Mouse (Mus musculus) liver, embryonic 14.5 days (tissue): Measurements from ENCODE around the gene Tm9sf3. TPM values are rescaled to one million over a fixed set of nuclear protein-coding genes. Genes with fewer than 3 reads are reported as not detected.

Experiments
- ATAC-seq: fragments of 200-750 bp; cut with Nextera tagmentation; 2 replicates; pipeline ENCODE4 v1.8.0; 2017; ENCODE audit warnings: moderate number of reproducible peaks, mild to moderate bottlenecking, moderate library complexity; ENCODE audit not compliant: insufficient read depth
- DNase-seq, 3 experiments: peaks; one replicate each; pipeline ENCODE4 v3.0.0-alpha.2; 2012 to 2013; ENCODE audit warnings: low read depth in 3 of 3, low spot score in 3 of 3
- H3K27ac ChIP-seq: fragments of 300-500 bp; sonication (generic); 2 replicates; pipeline ENCODE4 v1.5.1; 2014; ENCODE audit warnings: moderate library complexity, mild to moderate bottlenecking, control low read depth, inconsistent platforms
- H3K27me3 ChIP-seq: fragments of 300-500 bp; sonication (generic); 2 replicates; pipeline ENCODE4 v1.6.1; 2014; ENCODE audit warnings: mild to moderate bottlenecking, low read length, moderate library complexity; ENCODE audit not compliant: control insufficient read depth, insufficient read depth
- H3K36me3 ChIP-seq: fragments of 300-500 bp; sonication (generic); replicated peaks from 2 replicates; pipeline ENCODE4 v1.6.1; 2014; ENCODE audit warnings: low read depth; ENCODE audit not compliant: control insufficient read depth, insufficient read depth
- H3K4me1 ChIP-seq, 2 experiments: fragments of 200-500 bp in 1 of 2; fragments of 300-500 bp in 1 of 2; sonication (generic) in 1 of 2; replicated peaks; 2 replicates each; pipeline ENCODE4 v1.6.1; 2012 to 2014; ENCODE audit warnings: antibody characterized with exemption in 1 of 2, inconsistent platforms in 1 of 2, low read length in 1 of 2; ENCODE audit not compliant: control insufficient read depth in 2 of 2, insufficient read depth in 2 of 2
- H3K4me2 ChIP-seq: fragments of 300-500 bp; sonication (generic); 2 replicates; pipeline ENCODE4 v1.6.1; 2014; ENCODE audit warnings: low read depth, mild to moderate bottlenecking, control low read depth, moderate library complexity
- H3K4me3 ChIP-seq, 2 experiments: fragments of 200-500 bp in 1 of 2; fragments of 300-500 bp in 1 of 2; sonication (generic) in 1 of 2; 2 replicates each; pipeline ENCODE4 v1.5.1; 2012 to 2014; ENCODE audit warnings: low read depth in 2 of 2, low read length in 2 of 2, mild to moderate bottlenecking in 2 of 2, control low read depth in 1 of 2, inconsistent platforms in 1 of 2, moderate library complexity in 1 of 2; ENCODE audit not compliant: insufficient read depth in 1 of 2
- H3K9ac ChIP-seq: fragments of 300-500 bp; sonication (generic); replicated peaks from 2 replicates; pipeline ENCODE4 v1.6.1; 2014; ENCODE audit warnings: mild to moderate bottlenecking, control low read depth, moderate library complexity
- H3K9me3 ChIP-seq: fragments of 300-500 bp; sonication (generic); 2 replicates; pipeline ENCODE4 v1.6.1; 2016; ENCODE audit warnings: low read length, mixed read lengths; ENCODE audit not compliant: control insufficient read depth
- CTCF ChIP-seq: IDR thresholded peaks from 2 replicates; pipeline ENCODE4 v1.5.1; 2016; ENCODE audit warnings: antibody characterized with exemption, low read depth, control low read depth
- EP300 ChIP-seq: IDR thresholded peaks from 2 replicates; pipeline ENCODE4 v1.6.1; 2016; ENCODE audit warnings: antibody characterized with exemption, low read depth
- WGBS: fragments of 180-500 bp; shearing (Covaris S2); extraction: QIAGEN DNeasy Blood & Tissue Kit; methylation state at CpG from one replicate; pipeline ENCODE4 v1.1.7; 2014; ENCODE audit not compliant: insufficient replicate concordance; 5-methylcytosine and 5-hydroxymethylcytosine counted together
- polyA plus RNA-seq, 2 experiments: library from polyadenylated mRNA; depleted of rRNA in 1 of 2; stranded (reverse) in 1 of 2; unstranded in 1 of 2; fragments of >200 nt; fragmentation: Nextera tagmentation in 1 of 2; extraction: Ambion mirVana in 1 of 2; gene quantifications; 2 replicates each; pipeline versions ENCODE4 v1.2.1 to v1.2.3; 2012 to 2014

The Tm9sf3 gene
- polyA plus RNA-seq, 2 experiments: 35.0 to 53.0 TPM

DNA sequence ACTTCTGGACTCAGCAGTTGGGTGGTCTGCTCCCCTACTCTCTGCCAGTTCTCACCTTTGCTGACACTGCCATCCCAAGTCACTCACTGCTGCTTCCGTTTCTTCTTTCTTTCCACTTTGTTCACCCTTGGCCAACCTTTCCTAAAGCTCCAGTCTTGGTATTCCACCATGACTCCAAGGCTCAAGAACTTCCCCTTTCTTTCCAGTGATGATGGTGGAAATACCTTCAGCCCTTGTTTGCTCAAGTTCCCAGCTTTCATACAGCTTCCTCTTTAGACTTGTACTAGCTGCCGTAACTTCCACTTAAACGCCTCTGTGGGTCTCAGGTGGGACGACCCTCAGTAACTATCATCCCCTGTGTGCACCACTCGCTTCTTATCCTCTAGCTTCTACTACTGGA, 21.8 kb downstream of the Tm9sf3 start:
- no peaks in the 10 kb centered on the region for H3K9me3 ChIP-seq
- H3K27ac ChIP-seq: no peak overlapping the region
- no peak overlapping the region for H3K4me2 ChIP-seq
- ATAC-seq (no peak), DNase-seq (no peak)
- TF ChIP-seq CTCF (no peak), EP300 (no peak)
- WGBS: 76% methylated on average over 5 of the region's 5 CpGs
- no peak overlapping the region for H3K9ac ChIP-seq
- no peaks in the 10 kb centered on the region for H3K27me3 ChIP-seq
- H3K4me1 ChIP-seq: no peaks in the 10 kb centered on the region
- H3K4me3 ChIP-seq: no peak overlapping the region
- H3K36me3 ChIP-seq: peaks cover 26% of the 10 kb centered on the region

DNA sequence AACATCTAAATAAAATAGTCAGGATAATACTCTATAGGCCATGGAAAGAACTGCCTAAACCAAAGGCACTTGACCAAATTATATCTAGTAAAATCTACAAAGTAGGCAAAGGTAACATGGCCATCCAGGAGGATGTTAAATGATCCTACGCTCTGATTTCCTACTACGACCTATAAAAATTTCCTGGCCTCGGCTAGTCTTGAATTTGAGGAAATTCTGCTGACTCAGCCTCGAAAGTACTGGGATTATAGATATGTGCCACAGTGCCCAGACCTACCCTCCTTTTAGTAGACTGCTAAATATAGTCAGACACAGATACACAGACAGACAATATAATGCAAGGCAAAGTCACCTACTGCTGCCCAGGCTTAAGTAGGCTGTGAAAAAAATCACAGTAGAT, 30.1 kb downstream of the Tm9sf3 start:
- no peak overlapping the region for H3K27ac ChIP-seq
- no peak for DNase-seq
- TF ChIP-seq CTCF: no peak
- TF ChIP-seq EP300: no peak
- no peaks in the 10 kb centered on the region for H3K4me1 ChIP-seq
- no peak for ATAC-seq
- peaks cover 39% of the 10 kb centered on the region for H3K36me3 ChIP-seq
- H3K4me2 ChIP-seq: no peak overlapping the region
- no peak overlapping the region for H3K9ac ChIP-seq
- WGBS: 75% methylated on average over 4 of the region's 4 CpGs
- H3K27me3 ChIP-seq: no peaks in the 10 kb centered on the region
- H3K9me3 ChIP-seq: no peaks in the 10 kb centered on the region
- H3K4me3 ChIP-seq: no peak overlapping the region

DNA sequence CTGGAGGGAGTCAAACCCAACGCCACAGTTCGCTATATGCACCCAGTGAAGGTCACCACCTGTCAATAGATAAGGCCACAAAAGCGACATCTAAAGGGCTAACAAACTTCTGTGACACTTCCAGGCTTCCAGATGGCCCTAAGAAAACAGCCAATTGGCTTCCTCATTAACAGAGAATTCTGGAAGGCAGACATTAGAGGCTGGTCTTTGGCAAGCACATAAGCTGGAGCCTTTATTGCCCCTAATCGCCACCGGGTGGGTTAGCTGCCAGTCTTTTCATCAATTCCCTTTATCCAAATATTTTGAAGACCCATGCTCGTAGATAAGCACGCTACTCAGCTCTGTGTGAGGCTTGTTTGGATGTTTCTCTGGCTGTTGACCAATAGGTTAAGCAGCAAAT, 55.5 kb downstream of the Tm9sf3 start:
- TF ChIP-seq EP300 (no peak), CTCF (no peak)
- Histone ChIP-seq H3K4me1 (no peaks in the 10 kb centered on the region), H3K27ac (no peak overlapping the region), H3K4me2 (no peak overlapping the region), H3K9ac (no peak overlapping the region), H3K27me3 (peaks cover 34% of the 10 kb centered on the region), H3K4me3 (no peak overlapping the region), H3K9me3 (no peaks in the 10 kb centered on the region), H3K36me3 (no peaks in the 10 kb centered on the region)
- ATAC-seq (no peak), DNase-seq (no peak)
- 16% methylated on average over 7 of the region's 7 CpGs for WGBS

DNA sequence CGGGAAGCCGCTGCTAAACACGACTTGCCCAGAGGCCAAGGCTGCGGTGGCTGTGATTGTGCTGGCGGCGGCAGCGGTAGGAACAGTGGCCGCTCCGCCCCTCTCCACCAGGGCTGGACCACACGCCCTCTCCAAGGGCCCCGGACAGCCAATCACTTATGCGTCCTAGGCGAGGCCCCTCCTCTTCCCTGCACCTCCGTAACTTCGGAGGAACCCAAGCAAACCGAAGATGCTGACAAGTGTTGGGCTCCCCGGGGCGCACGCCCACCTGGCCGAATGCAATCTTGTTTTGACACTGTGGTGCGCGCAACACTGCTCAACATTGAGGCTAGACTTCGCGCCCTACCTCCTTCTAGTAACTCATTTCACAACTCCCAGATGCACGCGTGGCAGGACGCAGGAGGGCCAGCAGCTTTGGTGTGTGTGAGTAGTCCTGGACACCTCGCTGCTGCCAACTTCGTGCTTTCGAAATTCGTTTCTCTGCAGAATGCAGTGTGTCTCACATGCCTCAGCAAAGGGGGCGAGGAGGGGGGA, 56.9 kb downstream of the Tm9sf3 start, which contains the start of gene Tll2:
Gene Tll2 (minus strand): TSS at position 25 of the 534 bp plus-strand sequence.
- peaks cover 34% of the 10 kb centered on the region for H3K27me3 ChIP-seq
- DNase-seq (no peak), ATAC-seq (peak; percentile 56; the same call in 1 of the 2 replicates)
- no peak within 1 kb of the TSS for H3K9ac ChIP-seq
- no peaks in the 10 kb centered on the region for H3K4me1 ChIP-seq
- WGBS: 3% methylated on average over 32 of the region's 32 CpGs
- no peak within 1 kb of the TSS for H3K27ac ChIP-seq
- peak within 1 kb of the TSS; percentile 37 for H3K4me2 ChIP-seq
- TF ChIP-seq EP300 (no peak), CTCF (no peak)
- H3K36me3 ChIP-seq: no peaks in the 10 kb centered on the region
- H3K9me3 ChIP-seq: no peaks in the 10 kb centered on the region
- no peak within 1 kb of the TSS for H3K4me3 ChIP-seq

DNA sequence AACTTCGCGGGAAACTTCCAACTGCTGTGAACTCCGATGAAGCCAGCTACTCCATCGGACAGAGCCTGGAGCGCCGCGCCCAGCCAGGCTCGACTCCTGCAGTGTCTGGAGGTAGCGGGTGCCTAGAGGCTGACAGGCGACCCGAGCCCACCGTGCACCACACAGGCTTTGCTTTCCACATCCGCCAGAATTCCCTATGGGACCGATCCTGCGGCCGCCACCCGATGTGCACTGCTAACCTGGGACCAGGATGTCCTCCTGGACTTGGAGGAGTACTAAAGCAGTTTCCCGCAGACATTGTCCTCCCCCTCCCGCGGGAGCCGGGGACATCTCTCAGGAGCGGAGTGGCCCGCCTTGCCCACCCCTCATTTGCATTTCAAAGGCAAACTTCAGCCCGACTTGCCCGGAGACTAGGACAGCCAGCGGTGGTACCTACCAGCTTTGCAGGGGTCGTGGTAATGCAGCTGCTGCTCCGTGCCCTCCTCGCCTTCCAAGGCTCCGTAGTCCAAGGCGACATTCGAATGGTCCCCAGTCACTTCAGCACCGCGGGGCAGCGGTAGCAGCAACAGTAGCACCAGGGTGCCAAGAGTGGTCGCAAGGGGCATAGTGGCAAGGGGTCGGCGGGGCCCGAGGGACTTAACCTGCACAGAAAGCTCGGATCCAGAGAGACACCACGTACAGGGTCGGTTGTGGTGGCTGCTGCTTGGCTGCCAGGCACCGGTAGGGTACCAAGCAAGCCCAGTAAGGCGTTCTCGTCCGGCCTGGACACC, 57.6 kb downstream of the Tm9sf3 start:
- 3% methylated on average over 46 of the region's 46 CpGs for WGBS
- Histone ChIP-seq H3K4me3 (no peak overlapping the region), H3K27me3 (peaks cover 34% of the 10 kb centered on the region), H3K4me2 (peak overlapping the region; percentile 19), H3K4me1 (no peaks in the 10 kb centered on the region), H3K9ac (no peak overlapping the region), H3K36me3 (no peaks in the 10 kb centered on the region), H3K27ac (no peak overlapping the region), H3K9me3 (no peaks in the 10 kb centered on the region)
- DNase-seq (no peak), ATAC-seq (no peak)
- TF ChIP-seq CTCF (no peak), EP300 (no peak)
